Mouse (Mus musculus): ENCODE results near the gene Entpd1. TPM values are rescaled to one million over a fixed set of nuclear protein-coding genes. Genes with fewer than 3 reads are reported as not detected.
"Not testable (repeated sequence)": the region's sequence is repeated elsewhere in the genome, so short reads cannot be mapped to it uniquely, and the experiment has no call there.

Gene Entpd1
- polyA plus RNA-seq, 1 experiment from 2014 or later = 7.2 TPM

- H3K27me3 ChIP-seq (ENCODE audit: control insufficient read depth, insufficient read depth, low read length) = no peaks in the 10 kb centered on the region
- ATAC-seq (ENCODE audit: low FRiP score) = no peak
- WGBS = 91% methylated on average over 6 of the region's 6 CpGs
Observed at GRCm38 (mm10) chr19:40607676-40608075, 4.5 kb upstream of the Entpd1 start.

GRCm38 (mm10) chr19:40614811-40615210 lies 2.6 kb downstream of the Entpd1 start:
- Histone ChIP-seq H3K9ac (ENCODE audit: low read length) (no peak overlapping the region), H3K27ac (ENCODE audit: low read depth, low read length) (no peak overlapping the region), H3K4me3 (ENCODE audit: low read depth, low read length) (no peak overlapping the region), H3K27me3 (ENCODE audit: control insufficient read depth, insufficient read depth, low read length) (no peaks in the 10 kb centered on the region), H3K9me3 (ENCODE audit: control insufficient read depth, low read length) (no peaks in the 10 kb centered on the region), H3K4me1 (ENCODE audit: control insufficient read depth, insufficient read depth, low read length) (peaks cover 7% of the 10 kb centered on the region), H3K36me3 (ENCODE audit: control insufficient read depth, insufficient read depth, low read length) (no peaks in the 10 kb centered on the region), H3K4me2 (no peak overlapping the region)
- ATAC-seq (ENCODE audit: low FRiP score) (no peak), DNase-seq (ENCODE audit: low spot score, missing footprints) (no peak)
- WGBS = 89% methylated on average over 7 of the region's 7 CpGs

More at GRCm38 (mm10) chr19:40607676-40608075, 4.5 kb upstream of the Entpd1 start:
- Histone ChIP-seq H3K36me3 (ENCODE audit: control insufficient read depth, insufficient read depth, low read length) (peaks cover 3% of the 10 kb centered on the region), H3K27ac (ENCODE audit: low read depth, low read length) (no peak overlapping the region), H3K4me2 (no peak overlapping the region), H3K9me3 (ENCODE audit: control insufficient read depth, low read length) (no peaks in the 10 kb centered on the region), H3K9ac (ENCODE audit: low read length) (no peak overlapping the region), H3K4me3 (ENCODE audit: low read depth, low read length) (no peak overlapping the region), H3K4me1 (ENCODE audit: control insufficient read depth, insufficient read depth, low read length) (peaks cover 7% of the 10 kb centered on the region)
- no peak for DNase-seq (ENCODE audit: low spot score, missing footprints)

- Histone ChIP-seq H3K4me1 (ENCODE audit: control insufficient read depth, insufficient read depth, low read length) (peaks cover 6% of the 10 kb centered on the region), H3K4me3 (ENCODE audit: low read depth, low read length) (no peak overlapping the region), H3K4me2 (no peak overlapping the region), H3K27ac (ENCODE audit: low read depth, low read length) (no peak overlapping the region), H3K9me3 (ENCODE audit: control insufficient read depth, low read length) (no peaks in the 10 kb centered on the region), H3K36me3 (ENCODE audit: control insufficient read depth, insufficient read depth, low read length) (no peaks in the 10 kb centered on the region), H3K9ac (ENCODE audit: low read length) (no peak overlapping the region), H3K27me3 (ENCODE audit: control insufficient read depth, insufficient read depth, low read length) (no peaks in the 10 kb centered on the region)
- DNase-seq (ENCODE audit: low spot score, missing footprints) (no peak), ATAC-seq (ENCODE audit: low FRiP score) (no peak)
- 95% methylated on average over 7 of the region's 7 CpGs for WGBS
Observed at GRCm38 (mm10) chr19:40616021-40616420, 3.9 kb downstream of the Entpd1 start.

- not testable (repeated sequence) for H3K36me3 ChIP-seq (ENCODE audit: control insufficient read depth, insufficient read depth, low read length); H3K27ac ChIP-seq (ENCODE audit: low read depth, low read length); H3K9ac ChIP-seq (ENCODE audit: low read length); H3K4me1 ChIP-seq (ENCODE audit: control insufficient read depth, insufficient read depth, low read length); DNase-seq (ENCODE audit: low spot score, missing footprints); H3K9me3 ChIP-seq (ENCODE audit: control insufficient read depth, low read length); H3K4me2 ChIP-seq; H3K27me3 ChIP-seq (ENCODE audit: control insufficient read depth, insufficient read depth, low read length); H3K4me3 ChIP-seq (ENCODE audit: low read depth, low read length); ATAC-seq (ENCODE audit: low FRiP score)
- 60% methylated on average over 9 of the region's 26 CpGs for WGBS
Observed at GRCm38 (mm10) chr19:40621616-40622015, 9.4 kb downstream of the Entpd1 start.

- no peaks in the 10 kb centered on the region for H3K36me3 ChIP-seq (ENCODE audit: control insufficient read depth, insufficient read depth, low read length)
- no peak overlapping the region for H3K9ac ChIP-seq (ENCODE audit: low read length)
- H3K27ac ChIP-seq (ENCODE audit: low read depth, low read length) = no peak overlapping the region
- no peaks in the 10 kb centered on the region for H3K9me3 ChIP-seq (ENCODE audit: control insufficient read depth, low read length)
- ATAC-seq (ENCODE audit: low FRiP score) (no peak), DNase-seq (ENCODE audit: low spot score, missing footprints) (no peak)
- H3K27me3 ChIP-seq (ENCODE audit: control insufficient read depth, insufficient read depth, low read length) = no peaks in the 10 kb centered on the region
- H3K4me2 ChIP-seq = no peak overlapping the region
- 84% methylated on average over 12 of the region's 12 CpGs for WGBS
- no peak overlapping the region for H3K4me3 ChIP-seq (ENCODE audit: low read depth, low read length)
- no peaks in the 10 kb centered on the region for H3K4me1 ChIP-seq (ENCODE audit: control insufficient read depth, insufficient read depth, low read length)
Observed at GRCm38 (mm10) chr19:40625935-40626334, 13.8 kb downstream of the Entpd1 start.

GRCm38 (mm10) chr19:40628950-40629349 lies 16.8 kb downstream of the Entpd1 start:
- Histone ChIP-seq H3K9ac (ENCODE audit: low read length) (no peak overlapping the region), H3K27me3 (ENCODE audit: control insufficient read depth, insufficient read depth, low read length) (no peaks in the 10 kb centered on the region), H3K4me2 (no peak overlapping the region), H3K36me3 (ENCODE audit: control insufficient read depth, insufficient read depth, low read length) (no peaks in the 10 kb centered on the region), H3K4me3 (ENCODE audit: low read depth, low read length) (no peak overlapping the region), H3K27ac (ENCODE audit: low read depth, low read length) (no peak overlapping the region), H3K9me3 (ENCODE audit: control insufficient read depth, low read length) (no peaks in the 10 kb centered on the region), H3K4me1 (ENCODE audit: control insufficient read depth, insufficient read depth, low read length) (no peaks in the 10 kb centered on the region)
- ATAC-seq (ENCODE audit: low FRiP score) = no peak
- no peak for DNase-seq (ENCODE audit: low spot score, missing footprints)

- H3K27me3 ChIP-seq (ENCODE audit: control insufficient read depth, insufficient read depth, low read length) = no peaks in the 10 kb centered on the region
- 88% methylated on average over 3 of the region's 3 CpGs for WGBS
- no peak overlapping the region for H3K4me3 ChIP-seq (ENCODE audit: low read depth, low read length)
- no peak overlapping the region for H3K27ac ChIP-seq (ENCODE audit: low read depth, low read length)
- ATAC-seq (ENCODE audit: low FRiP score) (no peak), DNase-seq (ENCODE audit: low spot score, missing footprints) (no peak)
- no peaks in the 10 kb centered on the region for H3K9me3 ChIP-seq (ENCODE audit: control insufficient read depth, low read length)
- H3K4me2 ChIP-seq = no peak overlapping the region
- H3K36me3 ChIP-seq (ENCODE audit: control insufficient read depth, insufficient read depth, low read length) = no peaks in the 10 kb centered on the region
- H3K4me1 ChIP-seq (ENCODE audit: control insufficient read depth, insufficient read depth, low read length) = no peaks in the 10 kb centered on the region
- no peak overlapping the region for H3K9ac ChIP-seq (ENCODE audit: low read length)
Observed at GRCm38 (mm10) chr19:40630096-40630495, 17.9 kb downstream of the Entpd1 start.

- WGBS = 91% methylated on average over 7 of the region's 7 CpGs
- DNase-seq (ENCODE audit: low spot score, missing footprints) = no peak
- ATAC-seq (ENCODE audit: low FRiP score) = no peak
- Histone ChIP-seq H3K9me3 (ENCODE audit: control insufficient read depth, low read length) (no peaks in the 10 kb centered on the region), H3K9ac (ENCODE audit: low read length) (no peak overlapping the region), H3K4me2 (no peak overlapping the region), H3K4me1 (ENCODE audit: control insufficient read depth, insufficient read depth, low read length) (no peaks in the 10 kb centered on the region), H3K4me3 (ENCODE audit: low read depth, low read length) (no peak overlapping the region), H3K27ac (ENCODE audit: low read depth, low read length) (no peak overlapping the region), H3K27me3 (ENCODE audit: control insufficient read depth, insufficient read depth, low read length) (no peaks in the 10 kb centered on the region), H3K36me3 (ENCODE audit: control insufficient read depth, insufficient read depth, low read length) (no peaks in the 10 kb centered on the region)
Observed at GRCm38 (mm10) chr19:40630606-40631005, 18.4 kb downstream of the Entpd1 start.

GRCm38 (mm10) chr19:40632193-40632592 lies 20.0 kb downstream of the Entpd1 start:
- Histone ChIP-seq H3K9ac (ENCODE audit: low read length) (no peak overlapping the region), H3K4me1 (ENCODE audit: control insufficient read depth, insufficient read depth, low read length) (no peaks in the 10 kb centered on the region), H3K9me3 (ENCODE audit: control insufficient read depth, low read length) (no peaks in the 10 kb centered on the region), H3K4me3 (ENCODE audit: low read depth, low read length) (no peak overlapping the region), H3K36me3 (ENCODE audit: control insufficient read depth, insufficient read depth, low read length) (no peaks in the 10 kb centered on the region), H3K4me2 (no peak overlapping the region), H3K27me3 (ENCODE audit: control insufficient read depth, insufficient read depth, low read length) (no peaks in the 10 kb centered on the region), H3K27ac (ENCODE audit: low read depth, low read length) (no peak overlapping the region)
- 86% methylated on average over 3 of the region's 3 CpGs for WGBS
- DNase-seq (ENCODE audit: low spot score, missing footprints) = no peak
- ATAC-seq (ENCODE audit: low FRiP score) = no peak

- ATAC-seq (ENCODE audit: low FRiP score) (no peak), DNase-seq (ENCODE audit: low spot score, missing footprints) (no peak)
- Histone ChIP-seq H3K4me1 (ENCODE audit: control insufficient read depth, insufficient read depth, low read length) (no peaks in the 10 kb centered on the region), H3K4me2 (no peak overlapping the region), H3K9me3 (ENCODE audit: control insufficient read depth, low read length) (no peaks in the 10 kb centered on the region), H3K27me3 (ENCODE audit: control insufficient read depth, insufficient read depth, low read length) (no peaks in the 10 kb centered on the region), H3K27ac (ENCODE audit: low read depth, low read length) (no peak overlapping the region), H3K36me3 (ENCODE audit: control insufficient read depth, insufficient read depth, low read length) (no peaks in the 10 kb centered on the region), H3K9ac (ENCODE audit: low read length) (no peak overlapping the region), H3K4me3 (ENCODE audit: low read depth, low read length) (no peak overlapping the region)
- WGBS = 85% methylated on average over 5 of the region's 5 CpGs
Observed at GRCm38 (mm10) chr19:40632668-40633067, 20.5 kb downstream of the Entpd1 start.

Data from midbrain, embryonic 11.5 days (tissue).